Mouse (Mus musculus) cerebellum, postnatal 10 days (tissue): ENCODE measurements around the gene Recql.
"Not testable (repeated sequence)": the region's sequence is repeated elsewhere in the genome, so short reads cannot be mapped to it uniquely, and the experiment has no call there.

Experiments used
- DNase-seq, 2 experiments: peaks; one replicate each; pipeline ENCODE4 v3.0.0; 2021; ENCODE audit warnings: mixed read lengths in 2 of 2

The Recql gene

GRCm38 (mm10) chr6:142363019-142363576, 23.8 kb downstream of the Recql start:
- peak in 1 of 2 experiments; percentile 17 for DNase-seq

DNA sequence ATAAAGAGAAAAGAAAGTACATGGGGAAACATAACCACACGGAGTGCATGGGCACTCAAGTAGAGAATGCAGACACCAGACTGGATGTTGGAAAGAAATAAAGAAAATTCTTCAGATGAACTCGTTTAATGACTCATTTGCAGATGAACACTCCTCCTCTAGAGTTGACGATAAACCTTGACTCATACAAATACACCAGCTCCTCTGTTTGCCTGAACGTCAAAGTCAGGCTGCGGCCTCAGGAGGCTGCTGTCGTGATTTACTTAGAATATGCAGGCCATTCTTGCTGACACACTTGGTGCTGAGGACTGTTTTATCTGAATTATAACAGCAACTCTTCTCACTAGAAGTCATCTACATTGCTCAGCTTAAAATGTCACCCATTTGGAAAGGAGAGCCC, 24.9 kb downstream of the Recql start:
- DNase-seq = no peak

- DNase-seq = no peak
These were observed 29.8 kb downstream of the Recql start for GRCm38 (mm10) chr6:142357106-142357505.

DNA sequence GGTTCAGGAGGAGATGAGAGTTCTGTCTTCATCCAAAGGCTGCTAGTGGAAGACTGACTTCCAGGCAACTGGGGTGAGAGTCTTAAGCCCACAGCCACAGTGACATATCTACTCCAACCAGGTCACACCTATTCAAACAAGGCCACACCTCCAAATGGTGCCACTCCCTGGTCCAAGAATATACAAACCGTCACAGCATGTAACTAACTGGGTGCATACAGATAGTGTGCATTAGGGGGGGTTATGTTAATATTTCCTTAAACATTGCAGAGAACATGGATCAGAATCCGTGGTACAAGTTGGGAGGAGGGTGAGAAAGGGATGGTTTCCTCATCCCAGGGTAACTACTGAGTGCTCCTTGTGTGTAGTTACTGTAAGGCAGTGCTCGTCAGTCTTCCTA, 34.8 kb downstream of the Recql start:
- DNase-seq = not testable (repeated sequence)

DNA sequence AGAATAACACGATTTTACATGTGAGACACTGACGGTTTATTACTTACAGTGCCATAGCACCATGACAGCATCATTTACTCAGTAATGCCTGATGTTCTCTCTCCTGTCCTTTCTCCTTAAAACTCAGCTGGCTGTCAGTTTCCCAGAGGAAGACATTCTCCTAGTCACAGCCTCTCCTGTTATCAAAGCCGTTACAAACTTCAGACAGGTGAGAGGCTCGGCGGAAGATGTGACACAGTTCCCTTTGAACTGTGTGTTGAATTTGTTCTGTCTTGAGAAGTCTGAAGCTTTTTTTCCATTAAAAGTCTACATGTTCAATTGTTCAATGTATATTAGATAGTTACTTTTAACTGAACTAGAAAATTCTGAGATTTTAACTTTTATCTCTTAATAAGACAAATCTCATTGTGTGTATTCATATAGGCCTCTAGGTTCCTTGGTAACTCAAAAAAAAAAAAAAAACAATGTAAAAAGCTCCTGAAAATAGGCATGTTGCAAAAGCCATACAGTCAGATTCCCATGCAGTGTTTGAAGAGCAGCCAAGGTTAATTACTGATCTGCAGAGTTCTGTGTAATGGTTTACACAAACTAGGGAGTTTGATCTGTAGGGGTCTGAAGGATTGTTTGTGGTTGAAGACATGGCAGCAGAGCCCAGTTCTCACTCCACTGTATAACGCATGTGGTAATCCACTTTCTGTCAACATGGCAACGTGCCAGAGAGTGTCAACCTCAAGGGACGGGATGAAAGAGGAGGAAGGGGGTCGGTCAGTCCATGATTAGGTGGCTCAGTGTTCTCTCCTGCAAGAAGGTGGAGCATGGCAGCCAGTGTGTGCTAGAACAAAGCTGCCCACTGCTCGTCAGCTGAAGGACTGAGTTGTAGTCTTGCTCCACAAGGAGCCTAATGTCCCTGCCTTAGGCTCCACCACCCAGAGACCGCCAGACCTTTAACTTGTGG, 39.2 kb downstream of the Recql start:
- peak; percentile 14 to 19 for DNase-seq

DNA sequence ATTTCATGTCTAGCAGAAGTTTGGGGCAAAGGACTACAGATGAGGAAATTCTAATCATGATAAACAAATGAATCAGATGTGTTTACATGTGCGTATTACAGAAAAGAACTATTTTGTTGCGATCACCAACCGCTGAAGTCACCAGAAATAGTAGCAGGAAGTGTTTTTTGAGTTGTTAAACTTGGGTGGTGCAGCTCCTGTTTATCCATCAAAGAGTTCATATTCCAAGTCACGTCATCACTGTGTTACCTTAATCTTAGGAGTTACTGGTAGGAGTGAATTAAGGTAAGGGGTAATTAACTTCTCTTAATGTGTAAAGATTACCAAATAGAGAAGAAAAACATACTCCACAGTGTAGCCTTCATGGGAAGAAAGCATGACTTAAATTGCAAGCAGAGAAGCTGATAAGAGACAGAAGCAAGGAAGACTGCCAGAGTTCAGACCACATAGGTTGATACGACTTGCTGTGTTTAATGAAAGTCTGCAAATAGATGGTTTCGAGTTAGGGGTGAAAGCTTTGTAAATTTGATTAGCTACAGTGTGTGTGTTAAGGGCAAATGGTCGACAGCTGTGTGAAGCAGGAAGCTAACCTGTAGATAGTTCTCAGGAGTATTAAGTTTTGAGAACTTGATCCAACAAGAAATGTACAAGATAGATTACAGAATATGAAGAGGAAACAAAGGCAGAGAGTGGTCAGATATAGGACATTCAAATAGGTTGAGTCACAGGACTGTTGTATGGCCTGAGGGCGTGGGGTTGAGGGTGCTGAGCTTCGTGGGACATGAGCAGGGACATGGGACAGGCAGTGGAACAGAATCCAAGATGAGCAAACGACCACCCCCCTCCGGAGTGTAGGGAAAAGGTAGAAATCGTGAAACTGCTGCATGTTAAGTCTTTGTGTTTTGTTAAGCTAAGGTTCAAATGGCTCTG, 40.4 kb downstream of the Recql start:
- DNase-seq = no peak

- DNase-seq = peak; percentile 87 to 89
These were observed 41.3 kb downstream of the Recql start, which contains the start of gene Pyroxd1 for GRCm38 (mm10) chr6:142345440-142346038. TSS of gene Pyroxd1 (plus strand) at chr6:142345654.

GRCm38 (mm10) chr6:142343561-142343960, 43.3 kb downstream of the Recql start:
- DNase-seq = peak; percentile 71 to 77

DNA sequence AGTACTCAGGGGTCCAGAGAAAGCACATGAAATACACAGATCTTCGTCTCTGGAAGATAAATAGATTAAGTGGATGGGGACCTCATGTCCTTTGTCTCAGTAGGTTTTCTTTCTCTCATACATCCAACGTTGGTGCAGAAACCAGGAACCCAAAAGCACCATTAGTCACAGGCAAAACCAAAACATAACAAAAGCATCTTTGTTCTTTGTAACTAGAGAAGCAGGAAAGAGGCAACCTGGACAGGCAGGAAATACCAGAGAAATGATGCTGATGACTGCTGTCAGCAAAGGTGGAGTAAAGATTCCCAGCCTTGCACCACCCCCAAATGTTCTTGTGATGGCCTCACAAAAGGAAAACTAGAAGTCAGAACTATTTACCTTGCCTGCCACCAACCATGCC, 47.3 kb downstream of the Recql start:
- DNase-seq = no peak

DNA sequence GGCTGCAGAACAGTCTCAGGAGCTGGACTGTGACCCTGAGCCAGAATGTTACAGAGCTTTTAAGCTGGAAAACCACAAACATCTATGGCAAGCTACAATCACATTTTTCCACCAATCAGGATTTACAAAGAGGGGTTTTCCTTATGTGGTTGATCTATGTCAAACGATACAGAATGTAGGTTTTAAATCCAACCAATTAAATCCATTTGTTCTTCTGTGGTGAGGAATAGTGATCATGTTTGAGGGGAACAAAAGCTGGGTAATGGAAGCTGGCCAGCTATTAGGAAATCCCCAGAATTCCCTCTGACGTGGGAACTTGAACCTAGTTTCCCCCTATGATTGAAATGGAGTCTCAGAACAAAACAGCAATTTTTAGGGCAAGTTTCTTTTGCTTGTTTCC, 47.9 kb downstream of the Recql start:
- DNase-seq = no peak

DNA sequence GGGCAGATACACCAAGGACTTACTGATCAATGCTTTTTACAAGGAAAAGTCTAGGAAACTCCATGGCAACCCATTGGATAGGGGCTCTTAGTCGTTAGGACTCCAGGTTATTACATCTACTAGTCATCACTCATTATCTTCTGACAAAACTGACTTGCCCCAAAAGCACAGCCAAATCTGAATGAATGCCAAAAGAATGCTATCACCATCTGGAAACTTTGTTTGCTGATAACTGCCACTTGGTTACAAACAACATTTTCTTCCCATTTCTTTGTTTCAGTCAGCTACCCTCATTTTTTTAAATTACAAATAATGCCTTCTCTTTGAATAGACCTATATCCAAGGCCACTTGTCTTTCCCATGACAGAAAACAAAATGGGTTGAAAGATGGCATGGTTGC, 57.7 kb downstream of the Recql start:
- no peak for DNase-seq

DNA sequence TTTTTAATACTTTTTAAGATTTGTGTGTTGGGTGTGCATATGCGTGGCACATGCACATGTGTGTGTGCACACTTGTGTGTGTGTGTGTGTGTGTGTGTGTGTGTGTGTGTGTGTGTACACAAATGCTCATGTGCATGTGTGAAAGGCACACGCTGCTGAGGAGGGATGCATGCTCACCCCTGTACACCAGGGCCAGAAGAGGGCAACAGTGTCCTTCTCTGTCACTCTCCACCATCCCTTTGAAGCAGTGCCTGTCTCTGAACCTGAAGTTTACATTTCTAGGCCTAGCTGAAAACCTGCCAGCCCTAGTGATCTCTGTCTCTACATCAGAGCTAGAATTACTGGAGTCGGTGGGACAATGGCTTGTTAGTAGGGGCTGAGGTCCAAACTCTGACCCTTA, 60.3 kb downstream of the Recql start:
- DNase-seq = no peak

- DNase-seq = no peak
These were observed 64.0 kb downstream of the Recql start, which contains the start of gene Slco1a5 for GRCm38 (mm10) chr6:142322881-142323280. TSS of gene Slco1a5 (minus strand) at chr6:142322981.

- no peak for DNase-seq
These were observed 69.8 kb downstream of the Recql start for GRCm38 (mm10) chr6:142317106-142317505.

- DNase-seq = no peak
These were observed 72.6 kb downstream of the Recql start for GRCm38 (mm10) chr6:142314285-142314684.

DNA sequence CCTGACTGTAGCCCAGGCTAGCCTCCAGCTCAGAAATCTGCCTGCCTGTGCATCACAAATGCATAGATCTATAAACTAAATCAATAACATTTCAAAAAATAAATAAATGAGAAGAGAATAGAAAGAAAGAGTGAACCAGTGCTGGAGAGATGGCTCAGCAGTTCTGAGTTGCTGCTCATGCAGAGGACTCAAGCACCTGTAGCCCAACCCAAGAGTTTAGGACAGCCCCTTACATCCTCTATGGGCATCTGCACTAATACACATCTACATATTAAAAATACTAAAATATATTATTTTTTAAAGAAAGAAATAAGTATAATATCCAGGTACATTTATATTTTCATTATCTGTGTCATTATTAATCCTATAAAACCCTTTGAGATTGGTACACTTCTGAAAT, 81.8 kb downstream of the Recql start:
- DNase-seq = no peak
